Mouse (Mus musculus) naive thymus-derived CD4-positive, alpha-beta T cell, adult 5 months (primary cell): Measurements from ENCODE around the gene Snrnp40. TPM values are rescaled to one million over a fixed set of nuclear protein-coding genes. Genes with fewer than 3 reads are reported as not detected.

Experiments used
- polyA plus RNA-seq: library from polyadenylated mRNA; unstranded; fragments of 100-300 nt; shearing (Covaris generic); gene quantifications from one replicate; pipeline ENCODE4 v1.2.1, GENCODE M21; 2017

The Snrnp40 gene
- polyA plus RNA-seq: 97.8 TPM

DNA sequence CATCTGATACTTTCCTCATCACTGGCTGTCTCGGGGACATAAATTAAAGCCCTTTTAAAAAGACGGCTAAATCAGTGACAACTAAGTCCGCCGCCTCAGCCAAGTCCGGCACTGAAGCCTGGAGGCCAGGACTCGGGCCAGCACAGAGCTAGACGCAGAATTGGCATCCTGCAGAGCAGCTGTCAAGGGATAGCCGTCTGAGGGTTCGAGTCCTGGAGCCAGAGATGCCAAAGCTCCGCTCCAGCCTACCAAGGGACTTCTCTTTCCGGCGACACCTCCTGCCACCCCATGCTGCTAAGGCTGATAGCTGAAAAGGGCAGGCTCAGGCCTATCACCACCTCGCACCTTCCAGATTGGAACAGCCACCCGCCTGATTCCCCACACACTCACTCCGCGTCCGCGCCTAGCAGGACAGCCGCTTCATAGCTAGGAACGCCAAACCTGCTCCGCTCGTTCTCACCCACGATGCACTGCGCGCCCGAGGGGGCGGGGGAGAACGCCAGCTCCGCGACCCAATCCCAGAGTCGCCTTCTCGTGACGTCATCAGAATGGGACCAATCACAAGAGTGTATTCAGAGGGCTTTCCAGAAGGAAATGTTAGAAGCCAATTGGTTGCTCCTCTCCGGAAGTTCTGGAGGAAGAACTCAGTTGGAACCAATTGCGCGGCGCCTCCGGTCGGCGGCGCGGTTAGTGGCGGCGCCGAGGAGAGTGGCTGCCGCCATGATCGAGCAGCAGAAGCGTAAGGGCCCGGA is at the start of gene Snrnp40, which contains the start of gene Zcchc17:
Gene Snrnp40, plus strand, starts transcription at position 647 of the 752 bp plus-strand sequence.
Gene Zcchc17, minus strand, starts transcription at position 458 of the 752 bp plus-strand sequence.

Other genes starting within 250 kb of the Snrnp40 start
- not detected for gene Hcrtr1, start 220.8 kb upstream of the Snrnp40 start, polyA plus RNA-seq
- not detected for gene Tinagl1, start 185.0 kb upstream of the Snrnp40 start, polyA plus RNA-seq
- not detected for gene Gm853, start 137.7 kb upstream of the Snrnp40 start, polyA plus RNA-seq
- gene Serinc2, start 80.9 kb upstream of the Snrnp40 start, polyA plus RNA-seq: not detected
- gene Fabp3, start 51.5 kb upstream of the Snrnp40 start, polyA plus RNA-seq: not detected
- gene Gm10570, start 51.5 kb upstream of the Snrnp40 start, polyA plus RNA-seq: not detected
- 49.0 TPM for gene Zcchc17, start 189 bp upstream of the Snrnp40 start, polyA plus RNA-seq
- not detected for gene Nkain1, start 214.0 kb downstream of the Snrnp40 start, polyA plus RNA-seq